Mouse (Mus musculus): Measurements from ENCODE around the gene Adcy5. TPM values are rescaled to one million over a fixed set of nuclear protein-coding genes. Genes with fewer than 3 reads are reported as not detected.

Adcy5 gene
- polyA plus RNA-seq, 2 experiments = 0.10 to 0.32 TPM

- Histone ChIP-seq H3K4me2 (ENCODE audit: low read depth) (no peak overlapping the region), H3K27me3 (ENCODE audit: control insufficient read depth, insufficient read depth, low read length) (no peaks in the 10 kb centered on the region), H3K9ac (replicated peaks) (no peak overlapping the region), H3K4me1 (replicated peaks; ENCODE audit: control insufficient read depth in 2 of 2, insufficient read depth in 2 of 2, low read length in 1 of 2) (no peaks in the 10 kb centered on the region), H3K9me3 (ENCODE audit: control insufficient read depth, low read length) (no peaks in the 10 kb centered on the region), H3K27ac (no peak overlapping the region), H3K4me3 (ENCODE audit: insufficient read depth in 1 of 2, low read depth in 2 of 2, low read length in 2 of 2) (no peak overlapping the region), H3K36me3 (replicated peaks; ENCODE audit: control insufficient read depth, insufficient read depth, low read depth) (no peaks in the 10 kb centered on the region)
- DNase-seq (ENCODE audit: low read depth in 3 of 3, low spot score in 3 of 3) (no peak), ATAC-seq (ENCODE audit: insufficient read depth) (no peak)
- WGBS (ENCODE audit: insufficient replicate concordance) = 56% methylated on average over 5 of the region's 5 CpGs
- TF ChIP-seq EP300 (IDR thresholded peaks at IDR 0.05; ENCODE audit: low read depth) (no peak), CTCF (IDR thresholded peaks at IDR 0.05; ENCODE audit: low read depth) (no peak)
Observed at GRCm38 (mm10) chr16:35220412-35220811, 65.7 kb downstream of the Adcy5 start.

- no peak for TF ChIP-seq EP300 (IDR thresholded peaks at IDR 0.05; ENCODE audit: low read depth)
- no peak for TF ChIP-seq CTCF (IDR thresholded peaks at IDR 0.05; ENCODE audit: low read depth)
- ATAC-seq (ENCODE audit: insufficient read depth) (no peak), DNase-seq (ENCODE audit: low read depth in 3 of 3, low spot score in 3 of 3) (no peak)
- Histone ChIP-seq H3K4me3 (ENCODE audit: insufficient read depth in 1 of 2, low read depth in 2 of 2, low read length in 2 of 2) (no peak overlapping the region), H3K27me3 (ENCODE audit: control insufficient read depth, insufficient read depth, low read length) (no peaks in the 10 kb centered on the region), H3K36me3 (replicated peaks; ENCODE audit: control insufficient read depth, insufficient read depth, low read depth) (no peaks in the 10 kb centered on the region), H3K9ac (replicated peaks) (no peak overlapping the region), H3K9me3 (ENCODE audit: control insufficient read depth, low read length) (no peaks in the 10 kb centered on the region), H3K4me2 (ENCODE audit: low read depth) (no peak overlapping the region), H3K27ac (no peak overlapping the region), H3K4me1 (replicated peaks; ENCODE audit: control insufficient read depth in 2 of 2, insufficient read depth in 2 of 2, low read length in 1 of 2) (no peaks in the 10 kb centered on the region)
- whole genome bisulfite sequencing (ENCODE audit: insufficient replicate concordance) = 67% methylated on average over 4 of the region's 4 CpGs
Observed at GRCm38 (mm10) chr16:35221581-35221980, 66.9 kb downstream of the Adcy5 start.

GRCm38 (mm10) chr16:35223930-35224329 is 69.3 kb downstream of the Adcy5 start:
- Histone ChIP-seq H3K9me3 (ENCODE audit: control insufficient read depth, low read length) (no peaks in the 10 kb centered on the region), H3K9ac (replicated peaks) (no peak overlapping the region), H3K27ac (no peak overlapping the region), H3K4me1 (replicated peaks; ENCODE audit: control insufficient read depth in 2 of 2, insufficient read depth in 2 of 2, low read length in 1 of 2) (no peaks in the 10 kb centered on the region), H3K4me2 (ENCODE audit: low read depth) (no peak overlapping the region), H3K4me3 (ENCODE audit: insufficient read depth in 1 of 2, low read depth in 2 of 2, low read length in 2 of 2) (no peak overlapping the region), H3K27me3 (ENCODE audit: control insufficient read depth, insufficient read depth, low read length) (no peaks in the 10 kb centered on the region), H3K36me3 (replicated peaks; ENCODE audit: control insufficient read depth, insufficient read depth, low read depth) (no peaks in the 10 kb centered on the region)
- TF ChIP-seq CTCF (IDR thresholded peaks at IDR 0.05; ENCODE audit: low read depth) (no peak), EP300 (IDR thresholded peaks at IDR 0.05; ENCODE audit: low read depth) (no peak)
- no peak for DNase-seq (ENCODE audit: low read depth in 3 of 3, low spot score in 3 of 3)
- no peak for ATAC-seq (ENCODE audit: insufficient read depth)
- 57% methylated on average over 4 of the region's 4 CpGs for WGBS (ENCODE audit: insufficient replicate concordance)

- H3K4me1 ChIP-seq (replicated peaks; ENCODE audit: control insufficient read depth in 2 of 2, insufficient read depth in 2 of 2, low read length in 1 of 2) = no peaks in the 10 kb centered on the region
- no peak overlapping the region for H3K4me3 ChIP-seq (ENCODE audit: insufficient read depth in 1 of 2, low read depth in 2 of 2, low read length in 2 of 2)
- 37% methylated on average over 14 of the region's 14 CpGs for WGBS (ENCODE audit: insufficient replicate concordance)
- no peak for ATAC-seq (ENCODE audit: insufficient read depth)
- no peaks in the 10 kb centered on the region for H3K27me3 ChIP-seq (ENCODE audit: control insufficient read depth, insufficient read depth, low read length)
- TF ChIP-seq CTCF (IDR thresholded peaks at IDR 0.05; ENCODE audit: low read depth) = no peak
- TF ChIP-seq EP300 (IDR thresholded peaks at IDR 0.05; ENCODE audit: low read depth) = no peak
- no peaks in the 10 kb centered on the region for H3K9me3 ChIP-seq (ENCODE audit: control insufficient read depth, low read length)
- H3K36me3 ChIP-seq (replicated peaks; ENCODE audit: control insufficient read depth, insufficient read depth, low read depth) = no peaks in the 10 kb centered on the region
- no peak overlapping the region for H3K4me2 ChIP-seq (ENCODE audit: low read depth)
- no peak overlapping the region for H3K9ac ChIP-seq (replicated peaks)
- no peak overlapping the region for H3K27ac ChIP-seq
- no peak for DNase-seq (ENCODE audit: low read depth in 3 of 3, low spot score in 3 of 3)
Observed at GRCm38 (mm10) chr16:35224716-35225115, 70.0 kb downstream of the Adcy5 start.

- TF ChIP-seq CTCF (IDR thresholded peaks at IDR 0.05; ENCODE audit: low read depth) (no peak), EP300 (IDR thresholded peaks at IDR 0.05; ENCODE audit: low read depth) (no peak)
- WGBS (ENCODE audit: insufficient replicate concordance) = 13% methylated on average over 11 of the region's 11 CpGs
- no peaks in the 10 kb centered on the region for H3K4me1 ChIP-seq (replicated peaks; ENCODE audit: control insufficient read depth in 2 of 2, insufficient read depth in 2 of 2, low read length in 1 of 2)
- DNase-seq (ENCODE audit: low read depth in 3 of 3, low spot score in 3 of 3) = no peak
- no peak overlapping the region for H3K4me2 ChIP-seq (ENCODE audit: low read depth)
- no peak overlapping the region for H3K9ac ChIP-seq (replicated peaks)
- no peaks in the 10 kb centered on the region for H3K36me3 ChIP-seq (replicated peaks; ENCODE audit: control insufficient read depth, insufficient read depth, low read depth)
- H3K27ac ChIP-seq = no peak overlapping the region
- H3K4me3 ChIP-seq (ENCODE audit: insufficient read depth in 1 of 2, low read depth in 2 of 2, low read length in 2 of 2) = no peak overlapping the region
- no peak for ATAC-seq (ENCODE audit: insufficient read depth)
- H3K9me3 ChIP-seq (ENCODE audit: control insufficient read depth, low read length) = no peaks in the 10 kb centered on the region
- H3K27me3 ChIP-seq (ENCODE audit: control insufficient read depth, insufficient read depth, low read length) = no peaks in the 10 kb centered on the region
Observed at GRCm38 (mm10) chr16:35229582-35229981, 74.9 kb downstream of the Adcy5 start.
